ENCODE assay signal across 20 mouse cellular contexts in the genomic region with DNA sequence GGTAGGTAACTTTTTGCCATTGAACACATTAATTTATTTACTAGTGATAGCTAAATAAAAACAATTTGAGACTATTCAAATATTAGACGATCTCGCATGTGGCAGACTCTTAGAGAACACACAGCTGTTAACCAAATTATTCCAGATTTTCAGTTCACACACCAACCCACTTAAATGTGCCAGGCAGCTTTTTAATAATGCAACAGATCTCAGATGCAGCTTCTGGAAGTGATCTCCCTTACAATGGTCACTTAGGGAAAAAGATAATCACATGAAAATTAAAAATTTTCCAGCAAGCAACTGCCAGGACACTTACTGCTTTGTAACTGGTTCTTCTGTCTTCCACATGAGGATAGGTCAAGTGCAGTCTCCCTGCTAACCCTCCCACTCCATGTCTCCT.
DNase-seq lines count a peak whose midpoint lies in the region; ATAC-seq and TF ChIP-seq lines count a peak whose summit lies in the region.
"Had no signal": no experiment of that assay in that cellular context is flagged by ENCODE, and none has a peak within 500 bp of the region (broad histone marks: within the 10 kb centered on the region; RNA-seq: fewer than 3 reads in every experiment).

No protein-coding gene starts in this region.

- H3K9me3 ChIP-seq in hindbrain, embryonic 14.5 days (ENCODE audit: control insufficient read depth, low read length) = no peaks in the 10 kb centered on the region
- H3K9me3 ChIP-seq in hindbrain, embryonic 10.5 days = no peaks in the 10 kb centered on the region
- H3K9me3 ChIP-seq in midbrain, embryonic 14.5 days (ENCODE audit: control insufficient read depth, low read length) = no peaks in the 10 kb centered on the region
- H3K9me3 ChIP-seq in midbrain, postnatal 0 days (ENCODE audit: low read length) = no peaks in the 10 kb centered on the region
- H3K9me3 ChIP-seq: embryonic facial prominence, embryonic 12.5 days; embryonic facial prominence, embryonic 15.5 days had no signal

- no peak for TF ChIP-seq POLR2A in brain, embryonic 14.5 days (IDR thresholded peaks at IDR 0.05; ENCODE audit: borderline replicate concordance, extremely low read depth, insufficient read depth, insufficient read length, poor library complexity, severe bottlenecking)

- no peak overlapping the region for H3K9ac ChIP-seq in hindbrain, embryonic 14.5 days
- no peak overlapping the region for H3K9ac ChIP-seq in midbrain, embryonic 14.5 days (replicated peaks; ENCODE audit: low read length)
- H3K9ac ChIP-seq in midbrain, postnatal 0 days (replicated peaks; ENCODE audit: low read length, poor library complexity, severe bottlenecking) = no peak overlapping the region
- H3K9ac ChIP-seq: embryonic facial prominence, embryonic 12.5 days; embryonic facial prominence, embryonic 15.5 days; forebrain, postnatal 0 days had no signal

- no peaks in the 10 kb centered on the region for H3K4me1 ChIP-seq in hindbrain, embryonic 14.5 days (replicated peaks; ENCODE audit: control insufficient read depth, insufficient read depth, low read length)
- H3K4me1 ChIP-seq in hindbrain, embryonic 10.5 days (replicated peaks) = no peaks in the 10 kb centered on the region
- no peaks in the 10 kb centered on the region for H3K4me1 ChIP-seq in midbrain, embryonic 14.5 days (ENCODE audit: control insufficient read depth, insufficient read depth, low read length)
- H3K4me1 ChIP-seq in midbrain, postnatal 0 days (ENCODE audit: insufficient read depth, low read length) = no peaks in the 10 kb centered on the region
- H3K4me1 ChIP-seq: embryonic facial prominence, embryonic 12.5 days; embryonic facial prominence, embryonic 15.5 days had no signal

- H3K27me3 ChIP-seq in hindbrain, embryonic 14.5 days (ENCODE audit: control insufficient read depth, insufficient read depth, low read length) = no peaks in the 10 kb centered on the region
- H3K27me3 ChIP-seq in hindbrain, embryonic 10.5 days (ENCODE audit: insufficient read depth, poor library complexity, severe bottlenecking) = no peaks in the 10 kb centered on the region
- no peaks in the 10 kb centered on the region for H3K27me3 ChIP-seq in midbrain, embryonic 14.5 days (ENCODE audit: control insufficient read depth, insufficient read depth, low read length)
- no peaks in the 10 kb centered on the region for H3K27me3 ChIP-seq in midbrain, postnatal 0 days (ENCODE audit: insufficient read depth, low read length)
- H3K27me3 ChIP-seq: embryonic facial prominence, embryonic 12.5 days; embryonic facial prominence, embryonic 15.5 days had no signal

- H3K36me3 ChIP-seq in hindbrain, embryonic 14.5 days (replicated peaks; ENCODE audit: control insufficient read depth, insufficient read depth) = no peaks in the 10 kb centered on the region
- H3K36me3 ChIP-seq in hindbrain, embryonic 10.5 days = no peaks in the 10 kb centered on the region
- H3K36me3 ChIP-seq in midbrain, embryonic 14.5 days (ENCODE audit: control insufficient read depth, insufficient read depth, low read length) = no peaks in the 10 kb centered on the region
- H3K36me3 ChIP-seq in midbrain, postnatal 0 days (ENCODE audit: insufficient read depth, low read length) = no peaks in the 10 kb centered on the region
- H3K36me3 ChIP-seq: embryonic facial prominence, embryonic 12.5 days; embryonic facial prominence, embryonic 15.5 days had no signal

- 93% methylated on average over 2 of the region's 2 CpGs for WGBS in hindbrain, embryonic 14.5 days
- WGBS in hindbrain, embryonic 10.5 days = 94% methylated on average over 2 of the region's 2 CpGs
- 79% methylated on average over 2 of the region's 2 CpGs for WGBS in midbrain, embryonic 14.5 days
- WGBS in midbrain, postnatal 0 days = 83% methylated on average over 2 of the region's 2 CpGs

- H3K27ac ChIP-seq in hindbrain, embryonic 14.5 days = no peak overlapping the region
- H3K27ac ChIP-seq in hindbrain, embryonic 10.5 days = no peak overlapping the region
- no peak overlapping the region for H3K27ac ChIP-seq in midbrain, embryonic 14.5 days (replicated peaks; ENCODE audit: low read depth, low read length)
- no peak overlapping the region for H3K27ac ChIP-seq in midbrain, postnatal 0 days (ENCODE audit: low read depth, low read length)
- H3K27ac ChIP-seq: embryonic facial prominence, embryonic 12.5 days; embryonic facial prominence, embryonic 15.5 days; gastrocnemius, adult 2 months had no signal

- DNase-seq in hindbrain, embryonic 14.5 days (ENCODE audit: low spot score) = no peak
- no peak for DNase-seq in hindbrain, embryonic 10.5 days (ENCODE audit: low spot score)
- DNase-seq in midbrain, embryonic 14.5 days = no peak
- DNase-seq in midbrain, postnatal 0 days (ENCODE audit: low spot score) = no peak
- peak; percentile 16 for DNase-seq in brain, adult 2 months (ENCODE audit: low read depth, low spot score)
- DNase-seq in brain, embryonic 14.5 days (ENCODE audit: low read depth) = peak; percentile 6
- DNase-seq: adrenal gland, adult 2 months; adrenal gland, postnatal 14 days; cerebellum, adult 18-20 months; cerebellum, adult 9-11 months; cerebellum, postnatal 25 days; forebrain, postnatal 0 days; gastrocnemius, adult 2 months; gastrocnemius, postnatal 14 days; heart, adult 11 months had no signal

- no peak for TF ChIP-seq CTCF in midbrain, postnatal 0 days (IDR thresholded peaks at IDR 0.05)
- TF ChIP-seq CTCF in brain, embryonic 14.5 days (IDR thresholded peaks at IDR 0.05; ENCODE audit: borderline replicate concordance, extremely low read depth, insufficient read depth, insufficient read length) = no peak

- peak; percentile 31; the same call in 1 of the 2 replicates for ATAC-seq in hindbrain, embryonic 14.5 days (ENCODE audit: low FRiP score)
- peak; percentile 27; the same call in 1 of the 2 replicates for ATAC-seq in midbrain, embryonic 14.5 days (ENCODE audit: low FRiP score, low TSS enrichment)
- ATAC-seq in midbrain, postnatal 0 days (ENCODE audit: low FRiP score) = no peak
- ATAC-seq: CD4-positive, CD25-positive, alpha-beta regulatory T cell, adult 4 months; forebrain, embryonic 14.5 days; forebrain, postnatal 0 days had no signal

- no peak overlapping the region for H3K4me2 ChIP-seq in hindbrain, embryonic 14.5 days (replicated peaks)
- no peak overlapping the region for H3K4me2 ChIP-seq in midbrain, embryonic 14.5 days (ENCODE audit: low read length)
- no peak overlapping the region for H3K4me2 ChIP-seq in midbrain, postnatal 0 days (ENCODE audit: low read depth, low read length, poor library complexity, severe bottlenecking)
- H3K4me2 ChIP-seq: embryonic facial prominence, embryonic 12.5 days; embryonic facial prominence, embryonic 15.5 days; heart, embryonic 11.5 days had no signal

- no peak overlapping the region for H3K4me3 ChIP-seq in hindbrain, embryonic 14.5 days (replicated peaks; ENCODE audit: low read length)
- H3K4me3 ChIP-seq in hindbrain, embryonic 10.5 days = no peak overlapping the region
- no peak overlapping the region for H3K4me3 ChIP-seq in midbrain, embryonic 14.5 days (replicated peaks; ENCODE audit: low read depth, low read length)
- no peak overlapping the region for H3K4me3 ChIP-seq in midbrain, postnatal 0 days (ENCODE audit: low read depth, low read length)
- H3K4me3 ChIP-seq: embryonic facial prominence, embryonic 12.5 days; embryonic facial prominence, embryonic 15.5 days; gastrocnemius, adult 2 months had no signal

Comparison
In these comparisons a context has a peak if more than half of its experiments do, and no peak if none do; other contexts are left out.
1. DNase-seq: peak in brain, adult 2 months (single experiment) and brain, embryonic 14.5 days (single experiment); none in hindbrain, embryonic 14.5 days (single experiment), hindbrain, embryonic 10.5 days (single experiment), midbrain, embryonic 14.5 days (single experiment) and midbrain, postnatal 0 days (single experiment).